Mouse (Mus musculus): ENCODE results near the gene Prl6a1. TPM values are rescaled to one million over a fixed set of nuclear protein-coding genes. Genes with fewer than 3 reads are reported as not detected.

Gene Prl6a1
- not detected in 2 replicates for polyA plus RNA-seq (2016; fragmentation: Nextera tagmentation; extraction: Ambion mirVana)

DNA sequence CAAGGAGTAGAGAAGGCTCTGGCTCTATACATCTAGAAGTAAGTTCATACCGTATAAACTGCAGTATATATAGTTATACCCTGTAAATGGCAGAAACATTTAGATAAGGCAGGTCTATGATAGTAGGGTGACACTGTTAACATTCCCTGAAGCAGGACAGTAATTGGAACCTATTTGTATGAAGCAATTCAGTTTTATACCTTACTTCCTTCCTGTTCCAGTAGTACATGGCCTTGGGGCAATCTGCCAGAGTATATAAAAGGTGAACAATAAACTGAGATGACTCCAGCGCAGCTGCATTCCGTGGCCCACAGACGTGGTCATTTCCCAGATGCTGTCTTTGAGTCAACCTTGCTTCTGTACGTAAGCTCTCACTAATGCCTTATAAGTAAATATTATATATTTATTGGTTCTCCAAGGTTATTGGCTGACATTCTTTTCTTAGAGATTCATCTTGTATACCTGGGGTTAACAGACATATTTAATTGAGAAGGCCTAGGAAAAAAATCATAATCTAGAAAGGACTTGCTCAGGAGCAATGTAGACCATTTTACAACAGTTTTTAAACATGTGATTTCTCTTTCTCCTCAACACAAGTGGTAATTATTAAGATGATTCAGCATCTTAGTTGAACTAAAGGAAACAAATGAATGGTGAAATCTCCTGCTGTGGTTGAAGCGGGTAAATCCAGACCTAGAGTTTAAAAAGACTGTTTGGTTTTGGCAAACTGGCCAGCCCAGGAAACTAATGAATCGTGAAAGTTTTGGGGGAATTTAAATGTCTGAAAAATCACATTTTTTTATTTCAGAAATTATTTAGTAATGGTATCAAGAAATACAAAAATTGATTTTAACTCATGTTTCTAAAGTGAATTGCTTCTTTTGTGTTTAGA, at the start of gene Prl6a1:
TSS of gene Prl6a1 (plus strand) at position 294 of the 892 bp plus-strand sequence.
- Histone ChIP-seq H3K27ac (no peak within 1 kb of the TSS), H3K36me3 (no peaks in the 10 kb centered on the region), H3K4me1 (no peaks in the 10 kb centered on the region), H3K27me3 (ENCODE audit: insufficient read depth, poor library complexity, severe bottlenecking) (no peaks in the 10 kb centered on the region), H3K9me3 (no peaks in the 10 kb centered on the region), H3K4me3 (no peak within 1 kb of the TSS)
- DNase-seq (ENCODE audit: low spot score) = no peak
- 85% methylated on average over 7 of the region's 7 CpGs for WGBS

DNA sequence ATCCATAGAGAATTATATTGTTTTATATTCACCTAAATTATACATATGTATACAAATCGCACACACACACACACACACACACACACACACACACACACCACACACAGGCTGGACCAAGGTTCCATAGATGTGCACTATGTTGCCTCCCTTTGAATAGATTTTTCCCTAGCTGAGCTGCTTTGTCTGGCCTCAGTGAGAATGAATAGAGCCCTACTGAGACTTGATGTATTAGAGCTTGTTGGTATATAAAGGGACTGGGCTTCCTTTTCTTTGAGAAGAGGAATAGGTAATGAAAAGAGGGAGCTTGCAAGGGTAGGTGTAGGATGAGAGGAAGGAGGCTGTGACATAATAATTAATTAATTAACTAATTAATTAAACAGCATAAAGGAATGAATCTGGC, 22.6 kb downstream of the Prl6a1 start:
- 69% methylated on average over 1 of the region's 1 CpGs for WGBS
- no peak for DNase-seq (ENCODE audit: low spot score)
- Histone ChIP-seq H3K27ac (no peak overlapping the region), H3K4me3 (no peak overlapping the region), H3K9me3 (no peaks in the 10 kb centered on the region), H3K27me3 (ENCODE audit: insufficient read depth, poor library complexity, severe bottlenecking) (no peaks in the 10 kb centered on the region), H3K4me1 (no peaks in the 10 kb centered on the region), H3K36me3 (no peaks in the 10 kb centered on the region)

GRCm38 (mm10) chr13:27342733-27343275, 30.4 kb downstream of the Prl6a1 start:
- H3K27ac ChIP-seq = no peak overlapping the region
- H3K9me3 ChIP-seq = no peaks in the 10 kb centered on the region
- H3K36me3 ChIP-seq = no peaks in the 10 kb centered on the region
- 39% methylated on average over 3 of the region's 3 CpGs for WGBS
- H3K27me3 ChIP-seq (ENCODE audit: insufficient read depth, poor library complexity, severe bottlenecking) = no peaks in the 10 kb centered on the region
- H3K4me1 ChIP-seq = no peaks in the 10 kb centered on the region
- no peak for DNase-seq (ENCODE audit: low spot score)
- H3K4me3 ChIP-seq = no peak overlapping the region

DNA sequence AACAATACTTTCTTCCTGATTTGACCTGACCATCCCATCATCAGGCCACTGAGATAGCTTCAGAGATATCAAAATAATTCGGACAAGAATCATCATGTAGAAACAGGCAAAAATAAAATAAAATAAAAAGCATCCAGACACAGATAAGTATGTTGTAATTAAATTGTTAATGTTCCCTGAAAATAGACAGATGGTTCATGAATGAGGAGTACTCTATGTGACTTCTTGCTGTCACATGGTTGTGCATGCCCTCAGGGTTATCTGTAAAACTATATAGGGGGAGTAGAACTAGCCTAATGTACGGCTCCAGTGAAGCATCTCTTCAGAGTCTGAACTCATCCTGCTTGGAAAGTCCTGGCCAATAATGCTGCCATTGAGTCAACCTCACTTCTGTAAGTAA, 32.9 kb downstream of the Prl6a1 start, which contains the start of gene Prl8a2:
TSS of gene Prl8a2 (plus strand) at position 301 of the 400 bp plus-strand sequence.
- no peaks in the 10 kb centered on the region for H3K9me3 ChIP-seq
- H3K27me3 ChIP-seq (ENCODE audit: insufficient read depth, poor library complexity, severe bottlenecking) = no peaks in the 10 kb centered on the region
- no peak within 1 kb of the TSS for H3K4me3 ChIP-seq
- DNase-seq (ENCODE audit: low spot score) = no peak
- H3K36me3 ChIP-seq = no peaks in the 10 kb centered on the region
- WGBS = 68% methylated on average over 2 of the region's 2 CpGs
- no peaks in the 10 kb centered on the region for H3K4me1 ChIP-seq
- no peak within 1 kb of the TSS for H3K27ac ChIP-seq

Other genes starting within 250 kb of the Prl6a1 start
- gene Prl3d1, start 218.4 kb upstream of the Prl6a1 start, polyA plus RNA-seq (2016; fragmentation: Nextera tagmentation; extraction: Ambion mirVana) = not detected in 2 replicates
- not detected in 2 replicates for gene Prl3d2, start 190.9 kb upstream of the Prl6a1 start, polyA plus RNA-seq (2016; fragmentation: Nextera tagmentation; extraction: Ambion mirVana)
- gene Prl3d3, start 155.8 kb upstream of the Prl6a1 start, polyA plus RNA-seq (2016; fragmentation: Nextera tagmentation; extraction: Ambion mirVana) = not detected in 2 replicates
- gene Prl3c1, start 116.0 kb upstream of the Prl6a1 start, polyA plus RNA-seq (2016; fragmentation: Nextera tagmentation; extraction: Ambion mirVana) = not detected in 2 replicates
- gene Prl3b1, start 70.8 kb upstream of the Prl6a1 start, polyA plus RNA-seq (2016; fragmentation: Nextera tagmentation; extraction: Ambion mirVana) = 0.30 and 0.82 TPM in 2 replicates
- not detected in 2 replicates for gene Prl3a1, start 53.2 kb upstream of the Prl6a1 start, polyA plus RNA-seq (2016; fragmentation: Nextera tagmentation; extraction: Ambion mirVana)
- 0.14 TPM in 1 of 2 replicates, not detected in the other for gene Prl8a2, start 33.0 kb downstream of the Prl6a1 start, polyA plus RNA-seq (2016; fragmentation: Nextera tagmentation; extraction: Ambion mirVana)
- not detected in 2 replicates for gene Prl2b1, start 78.2 kb downstream of the Prl6a1 start, polyA plus RNA-seq (2016; fragmentation: Nextera tagmentation; extraction: Ambion mirVana)
- not detected in 2 replicates for gene Prl8a6, start 126.1 kb downstream of the Prl6a1 start, polyA plus RNA-seq (2016; fragmentation: Nextera tagmentation; extraction: Ambion mirVana)
- not detected in 2 replicates for gene Prl8a8, start 200.6 kb downstream of the Prl6a1 start, polyA plus RNA-seq (2016; fragmentation: Nextera tagmentation; extraction: Ambion mirVana)